Mouse (Mus musculus) cerebellum, adult 9-10 months (tissue): ENCODE measurements at regions not wholly inside any gene's neighbourhood (a gene's known extent, or its start where the extent isn't known, plus 50 kb on each side); places are given as distances from the start of the nearest gene placed in this dataset.
"Not testable (repeated sequence)": the region's sequence is repeated elsewhere in the genome, so short reads cannot be mapped to it uniquely, and the experiment has no call there.

ENCODE experiments used
- DNase-seq: peaks from one replicate; pipeline ENCODE4 v3.0.0; 2022

GRCm38 (mm10) chr6:74966046-74966445, 1496.6 kb upstream of the 4931417E11Rik start:
- no peak for DNase-seq

GRCm38 (mm10) chr6:74928485-74928884, 1459.0 kb upstream of the 4931417E11Rik start:
- no peak for DNase-seq

- no peak for DNase-seq
These were observed 1434.1 kb upstream of the 4931417E11Rik start for GRCm38 (mm10) chr6:74903551-74903950.

GRCm38 (mm10) chr6:74870626-74871320, 1401.3 kb upstream of the 4931417E11Rik start:
- DNase-seq: peak; percentile 11

GRCm38 (mm10) chr6:74820696-74821095, 1351.2 kb upstream of the 4931417E11Rik start:
- DNase-seq: not testable (repeated sequence)
